Mouse (Mus musculus) central nervous system, embryonic 11.5 days (tissue): ENCODE results near the gene Gm10945. TPM values are rescaled to one million over a fixed set of nuclear protein-coding genes. Genes with fewer than 3 reads are reported as not detected.

Experiments used
- polyA plus RNA-seq: library from polyadenylated mRNA; depleted of rRNA; stranded (reverse); fragments of >200 nt; gene quantifications from 2 replicates; pipeline ENCODE4 v1.2.3, GENCODE M21; 2012; rRNA removed

Gm10945 gene
- polyA plus RNA-seq: not detected in 2 replicates

GRCm38 (mm10) chr10:6761287-6761811 lies at the start of gene Gm10945:
Gene Gm10945, minus strand, starts transcription at chr10:6761761.

GRCm38 (mm10) chr10:6758206-6758605 lies 3.4 kb downstream of the Gm10945 start, which contains the start of gene Oprm1:
Gene Oprm1, plus strand, starts transcription at chr10:6758506.

Other genes with a start within 250 kb of the Gm10945 start
- gene Oprm1, start 3.3 kb downstream of the Gm10945 start, polyA plus RNA-seq: 0.02 and 0.05 TPM in 2 replicates